Mouse (Mus musculus) heart, embryonic 10.5 days (tissue): Measurements from ENCODE around the gene Pdlim7. TPM values are rescaled to one million over a fixed set of nuclear protein-coding genes. Genes with fewer than 3 reads are reported as not detected.
A peak's percentile ranks its signal among the peaks of the same experiment; 100 is the strongest.

Source experiments
- DNase-seq: peaks from one replicate; pipeline ENCODE4 v3.0.0-alpha.2; 2017; ENCODE audit warnings: low spot score
- H3K27ac ChIP-seq: fragments of 300-500 bp; sonication (generic); 2 replicates; pipeline ENCODE4 v1.5.1; 2016; ENCODE audit warnings: mild to moderate bottlenecking
- H3K27me3 ChIP-seq: fragments of 300-500 bp; sonication (generic); 2 replicates; pipeline ENCODE4 v1.6.1; 2016; ENCODE audit warnings: mild to moderate bottlenecking; ENCODE audit not compliant: poor library complexity, insufficient read depth, severe bottlenecking
- H3K36me3 ChIP-seq: fragments of 300-500 bp; sonication (generic); 2 replicates; pipeline ENCODE4 v1.6.1; 2016; ENCODE audit warnings: mild to moderate bottlenecking, moderate library complexity
- H3K4me1 ChIP-seq: fragments of 300-500 bp; sonication (generic); 2 replicates; pipeline ENCODE4 v1.6.1; 2016; ENCODE audit warnings: mild to moderate bottlenecking
- H3K4me3 ChIP-seq: fragments of 300-500 bp; sonication (generic); 2 replicates; pipeline ENCODE4 v1.5.1; 2016; ENCODE audit warnings: mild to moderate bottlenecking, moderate library complexity
- H3K9me3 ChIP-seq: fragments of 300-500 bp; sonication (generic); 2 replicates; pipeline ENCODE4 v1.6.1; 2016; ENCODE audit warnings: mild to moderate bottlenecking, moderate library complexity
- WGBS: fragments of 180-500 bp; shearing (Covaris S2); methylation state at CpG from one replicate; pipeline ENCODE4 v1.1.7; 2016; 5-methylcytosine and 5-hydroxymethylcytosine counted together
- polyA plus RNA-seq: library from polyadenylated mRNA; unstranded; fragments of >200 nt; fragmentation: Nextera tagmentation; extraction: Ambion mirVana; gene quantifications from 2 replicates; pipeline ENCODE4 v1.2.1, GENCODE M21; 2016

Gene Pdlim7
- polyA plus RNA-seq, 1 experiment from 2014 or later = 397 TPM

DNA sequence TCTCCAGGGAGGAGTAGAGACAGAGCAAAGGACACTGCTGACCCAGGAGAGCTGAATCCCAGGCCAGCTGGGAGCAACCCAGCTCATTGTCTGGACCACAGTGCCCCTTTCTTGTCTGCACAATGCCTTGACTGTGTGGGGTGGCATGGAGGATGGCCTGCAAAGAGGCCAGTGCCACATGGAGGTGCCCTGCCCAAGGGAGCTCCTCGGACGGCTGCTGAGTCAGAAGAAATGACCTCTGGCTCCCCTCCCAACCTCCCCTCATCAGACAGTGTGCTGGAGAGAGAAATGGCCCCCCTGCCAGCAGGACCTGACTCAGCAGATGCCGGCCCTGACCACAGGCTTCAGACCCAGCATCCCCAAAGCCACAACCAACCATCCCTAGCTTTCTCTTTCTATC is 48.3 kb downstream of the Pdlim7 start:
- Histone ChIP-seq H3K36me3 (peaks cover 18% of the 10 kb centered on the region), H3K9me3 (no peaks in the 10 kb centered on the region), H3K27ac (peak overlapping the region; percentile 69), H3K27me3 (peaks cover 59% of the 10 kb centered on the region), H3K4me1 (peaks cover 29% of the 10 kb centered on the region), H3K4me3 (peak overlapping the region; percentile 65; the same call in 1 of the 2 replicates)
- WGBS = 31% methylated on average over 3 of the region's 3 CpGs
- DNase-seq = no peak

DNA sequence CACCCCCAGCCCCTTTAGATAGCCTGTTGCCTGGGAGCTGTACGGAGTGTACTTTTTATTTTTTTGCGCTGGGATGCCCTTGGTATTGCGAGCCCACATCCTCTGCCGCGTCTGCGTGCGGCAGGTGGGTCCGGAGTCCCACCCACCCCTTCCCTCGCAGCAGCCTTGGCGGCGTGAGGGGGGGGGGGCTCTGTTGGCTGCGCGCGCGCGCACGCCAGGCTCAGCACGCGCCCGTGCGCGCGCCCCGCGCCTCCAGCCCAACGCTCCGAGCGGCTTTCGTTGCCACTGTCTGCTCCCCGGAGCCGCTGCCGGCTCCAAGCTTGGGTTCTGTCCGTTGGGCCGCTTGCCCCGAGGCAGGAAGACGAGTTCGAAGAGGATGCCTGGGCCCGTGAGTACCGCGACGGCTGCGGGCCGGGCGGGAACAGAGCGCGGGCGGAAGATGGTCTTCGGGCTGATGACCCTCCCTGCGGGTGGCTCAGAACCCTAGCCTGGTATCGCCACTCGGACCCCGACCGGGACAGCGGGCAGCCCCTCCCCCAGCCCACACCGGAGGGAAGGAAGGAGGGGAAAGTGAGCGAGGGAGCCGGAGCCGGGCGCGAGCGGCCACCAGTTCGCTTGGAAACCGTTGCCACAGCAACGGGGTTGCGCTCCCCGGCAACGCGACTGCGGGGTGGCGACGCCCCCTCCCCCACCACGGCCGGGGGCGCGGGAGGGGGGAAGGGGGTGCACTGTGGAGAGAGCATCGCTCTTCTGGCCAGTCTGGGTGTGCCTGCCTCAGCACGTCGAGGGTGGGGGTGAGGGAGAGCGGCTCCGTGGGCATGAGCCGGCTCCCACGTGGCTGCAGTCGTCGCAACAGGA is 49.2 kb downstream of the Pdlim7 start, which contains the start of gene Prr7:
Gene Prr7 (plus strand): TSS at position 241 of the 858 bp plus-strand sequence.
- peaks cover 50% of the 10 kb centered on the region for H3K27me3 ChIP-seq
- H3K36me3 ChIP-seq = peaks cover 27% of the 10 kb centered on the region
- no peaks in the 10 kb centered on the region for H3K9me3 ChIP-seq
- WGBS = under 1% methylated on average over 82 of the region's 84 CpGs
- H3K27ac ChIP-seq = peak within 1 kb of the TSS; percentile 69
- no peak for DNase-seq
- H3K4me3 ChIP-seq = peak within 1 kb of the TSS; percentile 65
- peaks cover 29% of the 10 kb centered on the region for H3K4me1 ChIP-seq

- H3K4me3 ChIP-seq = peak overlapping the region; percentile 65
- 13% methylated on average over 14 of the region's 14 CpGs for WGBS
- peaks cover 43% of the 10 kb centered on the region for H3K27me3 ChIP-seq
- DNase-seq = no peak
- H3K9me3 ChIP-seq = no peaks in the 10 kb centered on the region
- H3K4me1 ChIP-seq = peaks cover 29% of the 10 kb centered on the region
- peak overlapping the region; percentile 69; the same call in 1 of the 2 replicates for H3K27ac ChIP-seq
- H3K36me3 ChIP-seq = peaks cover 35% of the 10 kb centered on the region
These were observed 50.0 kb downstream of the Pdlim7 start for GRCm38 (mm10) chr13:55463399-55464026.

GRCm38 (mm10) chr13:55462965-55463364 is 50.5 kb downstream of the Pdlim7 start:
- H3K36me3 ChIP-seq = peaks cover 40% of the 10 kb centered on the region
- H3K27ac ChIP-seq = no peak overlapping the region
- H3K27me3 ChIP-seq = peaks cover 38% of the 10 kb centered on the region
- peaks cover 29% of the 10 kb centered on the region for H3K4me1 ChIP-seq
- H3K9me3 ChIP-seq = no peaks in the 10 kb centered on the region
- WGBS = 52% methylated on average over 2 of the region's 2 CpGs
- no peak overlapping the region for H3K4me3 ChIP-seq
- no peak for DNase-seq

DNA sequence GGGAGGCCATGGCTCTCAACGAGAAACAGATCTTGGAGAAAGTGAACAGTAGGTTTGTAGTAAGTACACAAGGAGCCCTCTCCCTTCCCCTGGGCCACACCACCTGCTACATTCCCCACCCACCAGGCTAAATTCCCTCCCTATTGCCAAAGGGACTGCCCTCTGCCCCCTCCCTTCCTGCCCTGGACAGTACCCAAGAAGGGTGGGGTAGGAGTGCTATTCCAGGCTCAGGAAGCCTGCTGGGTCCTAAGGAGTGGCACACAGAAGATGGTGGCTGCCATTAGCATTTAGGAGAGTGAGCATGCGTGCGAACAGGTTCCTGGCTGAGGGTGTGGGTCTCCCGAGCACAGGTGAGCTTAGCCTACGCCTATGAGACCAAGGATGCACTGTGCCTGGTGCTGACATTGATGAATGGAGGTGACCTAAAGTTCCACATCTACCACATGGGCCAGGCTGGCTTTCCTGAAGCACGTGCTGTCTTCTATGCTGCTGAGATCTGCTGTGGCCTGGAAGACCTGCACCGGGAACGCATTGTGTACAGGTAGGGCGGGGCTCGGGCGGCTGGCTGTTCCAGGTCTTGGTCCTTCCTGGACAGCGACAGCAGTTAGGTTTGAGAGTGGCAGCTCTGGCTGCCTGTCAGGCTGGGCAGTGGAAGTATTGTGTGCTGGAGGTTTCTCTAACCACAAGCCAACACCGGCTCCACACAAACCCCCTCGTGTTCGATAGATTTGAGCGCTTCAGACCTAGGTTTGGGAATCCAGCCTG is 61.5 kb downstream of the Pdlim7 start:
- WGBS = 96% methylated on average over 16 of the region's 16 CpGs
- Histone ChIP-seq H3K36me3 (peaks cover 80% of the 10 kb centered on the region), H3K4me1 (peaks cover 11% of the 10 kb centered on the region), H3K9me3 (no peaks in the 10 kb centered on the region), H3K27me3 (no peaks in the 10 kb centered on the region), H3K27ac (no peak overlapping the region), H3K4me3 (no peak overlapping the region)
- no peak for DNase-seq

DNA sequence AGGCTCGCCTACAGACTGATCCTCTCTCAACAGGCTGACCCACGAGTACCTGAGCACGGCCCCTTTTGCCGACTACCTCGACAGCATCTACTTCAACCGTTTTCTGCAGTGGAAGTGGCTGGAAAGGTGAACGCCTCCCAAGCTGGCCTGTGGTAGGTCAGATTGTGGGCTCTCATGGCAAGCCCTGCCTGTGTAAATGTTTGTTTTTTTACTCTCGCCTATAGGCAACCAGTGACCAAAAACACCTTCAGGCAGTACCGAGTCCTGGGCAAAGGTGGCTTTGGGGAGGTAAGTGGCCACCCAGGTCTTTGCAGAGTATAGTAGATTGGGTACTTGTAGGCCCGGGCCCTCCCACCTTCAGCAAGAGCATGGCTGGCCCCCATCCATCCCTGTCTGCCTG is 62.2 kb downstream of the Pdlim7 start:
- no peaks in the 10 kb centered on the region for H3K9me3 ChIP-seq
- no peak for DNase-seq
- 91% methylated on average over 10 of the region's 10 CpGs for WGBS
- no peak overlapping the region for H3K27ac ChIP-seq
- H3K36me3 ChIP-seq = peaks cover 73% of the 10 kb centered on the region
- peaks cover 17% of the 10 kb centered on the region for H3K4me1 ChIP-seq
- no peaks in the 10 kb centered on the region for H3K27me3 ChIP-seq
- no peak overlapping the region for H3K4me3 ChIP-seq

DNA sequence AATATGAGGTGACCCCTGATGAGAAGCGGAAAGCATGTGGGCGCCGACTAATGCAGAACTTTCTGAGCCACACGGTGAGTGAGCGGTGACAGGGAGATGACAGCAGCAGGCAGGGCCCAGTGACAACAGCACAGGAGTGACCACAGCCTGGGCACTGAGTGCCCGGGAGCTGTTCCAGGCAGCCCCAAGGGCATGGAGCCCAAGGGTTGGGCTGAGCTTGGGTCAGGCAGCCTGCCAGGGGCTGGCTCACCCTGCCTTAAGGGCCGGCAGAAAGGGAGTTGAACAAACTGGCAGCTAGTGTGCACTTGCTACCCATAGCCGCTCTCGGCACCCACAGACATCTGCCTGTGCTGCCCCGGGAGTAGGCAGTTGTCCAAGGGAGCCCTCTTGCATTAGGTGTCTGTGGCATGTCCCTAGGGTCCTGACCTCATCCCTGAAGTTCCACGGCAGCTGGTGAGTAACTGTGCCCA is 62.9 kb downstream of the Pdlim7 start:
- WGBS = 83% methylated on average over 11 of the region's 11 CpGs
- Histone ChIP-seq H3K27ac (no peak overlapping the region), H3K4me1 (peaks cover 22% of the 10 kb centered on the region), H3K9me3 (no peaks in the 10 kb centered on the region), H3K4me3 (no peak overlapping the region), H3K27me3 (no peaks in the 10 kb centered on the region), H3K36me3 (peaks cover 66% of the 10 kb centered on the region)
- no peak for DNase-seq

GRCm38 (mm10) chr13:55449679-55450441 is 63.6 kb downstream of the Pdlim7 start:
- Histone ChIP-seq H3K36me3 (peaks cover 59% of the 10 kb centered on the region), H3K27me3 (no peaks in the 10 kb centered on the region), H3K4me1 (peaks cover 22% of the 10 kb centered on the region), H3K27ac (no peak overlapping the region), H3K9me3 (no peaks in the 10 kb centered on the region), H3K4me3 (no peak overlapping the region)
- WGBS = 91% methylated on average over 17 of the region's 17 CpGs
- DNase-seq = no peak

- no peaks in the 10 kb centered on the region for H3K27me3 ChIP-seq
- peaks cover 22% of the 10 kb centered on the region for H3K4me1 ChIP-seq
- no peak overlapping the region for H3K4me3 ChIP-seq
- WGBS = 94% methylated on average over 9 of the region's 9 CpGs
- H3K9me3 ChIP-seq = no peaks in the 10 kb centered on the region
- DNase-seq = no peak
- H3K27ac ChIP-seq = no peak overlapping the region
- H3K36me3 ChIP-seq = peaks cover 52% of the 10 kb centered on the region
These were observed 64.3 kb downstream of the Pdlim7 start for GRCm38 (mm10) chr13:55449205-55449604.

GRCm38 (mm10) chr13:55448131-55448530 is 65.3 kb downstream of the Pdlim7 start:
- Histone ChIP-seq H3K4me3 (no peak overlapping the region), H3K27ac (no peak overlapping the region), H3K36me3 (peaks cover 42% of the 10 kb centered on the region), H3K9me3 (no peaks in the 10 kb centered on the region), H3K27me3 (no peaks in the 10 kb centered on the region), H3K4me1 (peaks cover 29% of the 10 kb centered on the region)
- DNase-seq = no peak
- WGBS = 92% methylated on average over 5 of the region's 5 CpGs

DNA sequence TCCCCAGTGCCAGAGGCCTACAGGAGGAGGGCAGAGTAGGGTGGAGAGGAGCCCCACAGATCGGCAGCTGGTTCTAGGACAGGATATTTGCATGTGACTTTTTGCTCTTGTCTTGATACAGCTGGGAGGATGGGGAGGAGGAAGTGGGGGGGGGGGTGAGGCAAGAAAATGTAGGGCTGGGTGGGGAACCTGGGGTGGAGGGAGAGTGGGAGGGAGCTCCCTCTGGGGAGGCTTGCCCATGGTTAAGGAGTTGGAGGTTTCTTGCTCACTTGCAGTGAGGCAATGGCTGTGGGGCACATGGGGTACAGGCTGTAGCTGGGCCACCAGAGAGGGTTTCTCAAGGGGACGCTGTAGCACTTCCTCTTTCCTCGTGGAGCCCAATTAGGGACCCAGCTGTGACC is 65.9 kb downstream of the Pdlim7 start:
- peaks cover 29% of the 10 kb centered on the region for H3K4me1 ChIP-seq
- WGBS = 58% methylated on average over 3 of the region's 3 CpGs
- H3K27ac ChIP-seq = no peak overlapping the region
- peaks cover 37% of the 10 kb centered on the region for H3K36me3 ChIP-seq
- H3K27me3 ChIP-seq = no peaks in the 10 kb centered on the region
- H3K9me3 ChIP-seq = no peaks in the 10 kb centered on the region
- DNase-seq = no peak
- H3K4me3 ChIP-seq = no peak overlapping the region

GRCm38 (mm10) chr13:55446483-55447105 is 66.9 kb downstream of the Pdlim7 start:
- H3K4me3 ChIP-seq = peak overlapping the region; percentile 85
- H3K9me3 ChIP-seq = no peaks in the 10 kb centered on the region
- DNase-seq = no peak
- H3K4me1 ChIP-seq = peaks cover 29% of the 10 kb centered on the region
- H3K36me3 ChIP-seq = peaks cover 27% of the 10 kb centered on the region
- no peaks in the 10 kb centered on the region for H3K27me3 ChIP-seq
- 57% methylated on average over 6 of the region's 6 CpGs for WGBS
- H3K27ac ChIP-seq = no peak overlapping the region
